ENCODE assay signal across 16 mouse cellular contexts in the genomic region with DNA sequence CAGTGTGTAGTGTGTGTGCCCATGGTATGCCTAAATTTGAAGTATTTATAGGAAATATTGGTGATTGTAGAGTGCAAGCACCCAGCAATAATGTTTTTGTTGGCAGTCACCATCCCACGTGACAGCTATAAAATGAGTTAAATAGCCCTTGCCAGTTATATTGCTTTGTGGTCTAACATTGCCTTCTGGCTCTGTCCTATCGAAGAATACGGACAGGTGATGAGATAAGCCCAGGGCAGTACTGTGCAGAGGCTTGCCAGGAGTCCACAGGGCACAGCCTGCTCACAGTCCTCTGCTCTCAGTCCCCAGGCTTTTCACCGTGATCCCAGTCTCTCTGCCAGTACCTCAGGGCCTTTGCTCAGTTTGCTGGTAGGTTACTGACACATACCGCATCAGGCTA.
"Had no signal": no experiment of that assay in that cellular context is flagged by ENCODE, and none has a peak within 500 bp of the region (broad histone marks: within the 10 kb centered on the region; RNA-seq: fewer than 3 reads in every experiment).

No protein-coding gene starts in this region.

- H3K4me3 ChIP-seq: kidney, embryonic 15.5 days; limb, embryonic 10.5 days; liver, embryonic 15.5 days; midbrain, embryonic 15.5 days; neural tube, embryonic 15.5 days had no signal

- H3K36me3 ChIP-seq: liver, embryonic 15.5 days; midbrain, embryonic 15.5 days; neural tube, embryonic 15.5 days had no signal

- H3K27me3 ChIP-seq: kidney, embryonic 15.5 days; liver, embryonic 15.5 days; midbrain, embryonic 15.5 days; neural tube, embryonic 15.5 days had no signal

- H3K4me1 ChIP-seq: liver, embryonic 15.5 days had no signal

- DNase-seq: kidney, adult 18-20 months; kidney, postnatal 14 days; layer of hippocampus, adult 9-11 months; lung, adult 2 months; lung, postnatal 36 days; right cerebral cortex, adult 18-20 months; right cerebral cortex, postnatal 25 days had no signal

- H3K27ac ChIP-seq: hindbrain, postnatal 0 days; kidney, embryonic 15.5 days; limb, embryonic 10.5 days; liver, embryonic 15.5 days; midbrain, embryonic 15.5 days; neural tube, embryonic 15.5 days had no signal

- H3K4me2 ChIP-seq: kidney, embryonic 15.5 days; liver, embryonic 11.5 days; liver, embryonic 15.5 days; midbrain, embryonic 11.5 days; midbrain, embryonic 15.5 days; neural tube, embryonic 15.5 days had no signal

- H3K9ac ChIP-seq: kidney, embryonic 15.5 days; liver, embryonic 15.5 days; midbrain, embryonic 15.5 days; neural tube, embryonic 15.5 days had no signal

- H3K9me3 ChIP-seq: kidney, embryonic 15.5 days; limb, embryonic 10.5 days; liver, embryonic 15.5 days; midbrain, embryonic 15.5 days; neural tube, embryonic 15.5 days had no signal

- ATAC-seq: hindbrain, postnatal 0 days; lung, postnatal 0 days; midbrain, embryonic 15.5 days had no signal
